Mouse (Mus musculus) 416B (cell line): ENCODE results near the gene Retreg1.
"Not testable (repeated sequence)": the region's sequence is repeated elsewhere in the genome, so short reads cannot be mapped to it uniquely, and the experiment has no call there.

Experiments
- DNase-seq: peaks from one replicate; pipeline ENCODE4 v3.0.0; 2011; ENCODE audit warnings: low read depth

The Retreg1 gene

GRCm38 (mm10) chr15:25948257-25949223 lies 105.6 kb downstream of the Retreg1 start:
- no peak for DNase-seq

- no peak for DNase-seq
Measured at GRCm38 (mm10) chr15:25949696-25950095, 106.7 kb downstream of the Retreg1 start.

- DNase-seq = peak; percentile 39
Measured at GRCm38 (mm10) chr15:25950584-25950983, 107.6 kb downstream of the Retreg1 start.

- DNase-seq = no peak
Measured at GRCm38 (mm10) chr15:25951037-25951436, 108.1 kb downstream of the Retreg1 start.

- DNase-seq = no peak
Measured at GRCm38 (mm10) chr15:25956001-25956400, 113.0 kb downstream of the Retreg1 start.

GRCm38 (mm10) chr15:25956422-25957117 lies 113.6 kb downstream of the Retreg1 start:
- DNase-seq = no peak

- no peak for DNase-seq
Measured at GRCm38 (mm10) chr15:25957651-25958050, 114.7 kb downstream of the Retreg1 start.

GRCm38 (mm10) chr15:25959375-25959774 lies 116.4 kb downstream of the Retreg1 start:
- peak; percentile 55 for DNase-seq

GRCm38 (mm10) chr15:25960231-25960630 lies 117.3 kb downstream of the Retreg1 start:
- no peak for DNase-seq

GRCm38 (mm10) chr15:25966220-25966774 lies 123.3 kb downstream of the Retreg1 start:
- DNase-seq = peak; percentile 42

- DNase-seq = no peak
Measured at GRCm38 (mm10) chr15:25971596-25971995, 128.6 kb downstream of the Retreg1 start.

- peak; percentile 58 for DNase-seq
Measured at GRCm38 (mm10) chr15:25972758-25973157, 129.8 kb downstream of the Retreg1 start.

- no peak for DNase-seq
Measured at GRCm38 (mm10) chr15:25974352-25974751, 131.4 kb downstream of the Retreg1 start.

GRCm38 (mm10) chr15:25975810-25976209 lies 132.8 kb downstream of the Retreg1 start:
- DNase-seq = no peak

- DNase-seq = not testable (repeated sequence)
Measured at GRCm38 (mm10) chr15:25983614-25984013, 140.6 kb downstream of the Retreg1 start.

GRCm38 (mm10) chr15:25984067-25984733 lies 141.2 kb downstream of the Retreg1 start, which contains the start of gene Zfp622:
TSS of gene Zfp622 (plus strand) at chr15:25984366.
- peak; percentile 99 for DNase-seq

- DNase-seq = peak; percentile 17
Measured at GRCm38 (mm10) chr15:25984734-25985492, 141.9 kb downstream of the Retreg1 start.

GRCm38 (mm10) chr15:25992992-25993727 lies 150.2 kb downstream of the Retreg1 start:
- peak; percentile 75 for DNase-seq

- DNase-seq = peak; percentile 68
Measured at GRCm38 (mm10) chr15:25995521-25995920, 152.5 kb downstream of the Retreg1 start.

GRCm38 (mm10) chr15:25999545-25999944 lies 156.6 kb downstream of the Retreg1 start:
- not testable (repeated sequence) for DNase-seq
